Mouse (Mus musculus) thymus, adult 2 months (tissue): ENCODE measurements around the gene Ugt3a1.

Experiments
- CTCF ChIP-seq: fragments of 200-500 bp; IDR thresholded peaks from 2 replicates; pipeline ENCODE4 v1.5.1; 2012; ENCODE audit warnings: mild to moderate bottlenecking, control low read depth, low read length, moderate library complexity, borderline replicate concordance; ENCODE audit not compliant: control insufficient read depth, poor library complexity, insufficient read depth; ENCODE audit errors: extremely low read depth
- POLR2A ChIP-seq: fragments of 200-500 bp; IDR thresholded peaks from 2 replicates; pipeline ENCODE4 v1.6.1; 2012; ENCODE audit warnings: mild to moderate bottlenecking, low read length, control low read depth, moderate library complexity; ENCODE audit not compliant: control insufficient read depth, poor library complexity, insufficient read depth; ENCODE audit errors: extremely low read depth

- TF ChIP-seq POLR2A (no peak), CTCF (no peak)
These were observed at the start of gene Ugt3a1 for GRCm38 (mm10) chr15:9276838-9277295.
